Mouse (Mus musculus) common myeloid progenitor, adult 5-6 weeks (primary cell): ENCODE measurements around the gene Olfr1395. TPM values are rescaled to one million over a fixed set of nuclear protein-coding genes. Genes with fewer than 3 reads are reported as not detected.

Experiments
- ATAC-seq: replicated peaks from 2 replicates; pipeline ENCODE4 v1.8.0; 2016; ENCODE audit warnings: low read depth, mild to moderate bottlenecking, moderate TSS enrichment, inconsistent platforms; ENCODE audit not compliant: poor library complexity, severe bottlenecking
- total RNA-seq: library from RNA; stranded (forward); fragments of 200-1000, 187-1606 nt; gene quantifications from 2 replicates; pipeline ENCODE4 v1.2.3, GENCODE M21; 2017

Gene Olfr1395
- total RNA-seq, result not detected in 2 replicates

DNA sequence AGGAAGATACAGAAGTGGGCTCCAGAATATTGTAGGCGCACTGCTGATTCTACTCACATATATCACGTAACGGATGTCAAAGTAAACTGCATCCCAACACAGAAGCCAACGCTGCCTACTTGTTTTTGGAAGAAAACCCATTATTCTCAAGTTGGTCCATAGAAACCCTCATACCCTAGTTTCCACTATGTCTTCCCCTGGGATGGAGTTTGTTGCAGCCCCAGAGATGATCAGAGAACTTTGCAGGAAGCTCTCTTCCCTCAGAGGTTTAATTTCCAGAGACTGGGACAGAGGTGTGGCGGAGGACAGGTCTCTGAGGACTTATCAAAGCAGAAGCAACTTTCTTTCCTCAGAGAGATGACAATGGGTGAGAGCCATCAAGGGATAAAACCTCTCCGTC, at the start of gene Olfr1395:
TSS of gene Olfr1395 (plus strand) at position 301 of the 400 bp plus-strand sequence.
- no peak for ATAC-seq

- ATAC-seq, result peak; percentile 51
Measured at GRCm38 (mm10) chr11:49092786-49093185, 49.3 kb upstream of the Olfr1395 start.

DNA sequence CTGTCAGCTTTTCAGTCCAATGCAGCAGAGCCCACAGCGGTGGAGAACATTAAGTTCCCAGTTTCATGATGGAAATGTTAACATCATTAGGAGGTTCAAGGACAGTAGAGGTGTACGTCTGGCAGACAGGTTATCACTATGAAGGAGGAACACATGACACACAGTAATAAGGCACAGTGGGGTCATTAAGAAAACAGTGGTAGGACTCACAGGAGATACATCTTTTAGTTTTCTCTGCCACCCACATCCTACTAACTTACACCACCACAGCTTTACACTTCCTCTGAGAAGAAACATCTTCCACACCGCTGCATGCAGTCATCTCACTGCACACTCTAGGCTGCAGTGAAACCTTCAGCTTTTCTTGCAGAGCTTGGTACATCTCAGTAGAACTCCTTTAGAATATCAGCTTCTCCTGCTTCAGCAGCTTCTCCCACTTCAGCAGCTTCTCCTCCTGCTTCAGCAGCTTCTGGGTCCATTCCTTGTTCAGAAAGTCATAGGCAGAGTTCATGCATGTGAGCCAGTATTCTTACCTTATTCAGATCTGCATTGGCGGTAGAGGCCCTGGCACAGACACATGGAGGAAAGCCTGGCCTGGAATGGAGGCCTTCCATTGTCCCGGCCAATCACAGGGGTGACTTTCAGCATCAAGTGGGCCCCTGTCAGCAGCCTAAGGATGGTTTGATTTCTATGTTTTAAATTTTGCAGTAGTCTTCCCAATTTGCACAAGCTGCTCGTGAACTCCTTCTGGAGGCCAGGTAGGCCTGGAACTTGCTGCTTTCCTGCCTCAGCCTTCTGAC, 48.0 kb upstream of the Olfr1395 start:
- ATAC-seq, result no peak

GRCm38 (mm10) chr11:49095367-49095766, 46.7 kb upstream of the Olfr1395 start:
- no peak for ATAC-seq

DNA sequence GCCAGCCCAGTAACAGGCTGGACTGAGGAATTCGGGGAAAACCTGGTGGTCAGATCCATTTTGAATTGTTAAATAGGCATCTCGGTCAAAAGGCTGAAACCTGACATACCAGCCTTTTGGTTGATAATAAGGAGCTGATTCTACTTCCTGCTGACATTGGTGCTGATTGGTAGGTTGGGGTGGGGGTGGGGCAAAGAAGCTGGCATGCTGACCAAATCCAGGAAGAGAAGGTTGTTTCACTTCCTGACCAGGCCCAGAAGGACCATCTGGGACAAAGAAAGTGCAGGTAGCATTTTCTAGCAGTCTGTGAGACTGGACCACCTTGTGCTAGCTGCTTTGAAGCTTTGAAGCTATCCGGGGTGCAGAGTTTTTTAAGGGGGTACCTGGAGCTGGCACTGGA, 41.7 kb upstream of the Olfr1395 start:
- ATAC-seq, result peak; percentile 58

DNA sequence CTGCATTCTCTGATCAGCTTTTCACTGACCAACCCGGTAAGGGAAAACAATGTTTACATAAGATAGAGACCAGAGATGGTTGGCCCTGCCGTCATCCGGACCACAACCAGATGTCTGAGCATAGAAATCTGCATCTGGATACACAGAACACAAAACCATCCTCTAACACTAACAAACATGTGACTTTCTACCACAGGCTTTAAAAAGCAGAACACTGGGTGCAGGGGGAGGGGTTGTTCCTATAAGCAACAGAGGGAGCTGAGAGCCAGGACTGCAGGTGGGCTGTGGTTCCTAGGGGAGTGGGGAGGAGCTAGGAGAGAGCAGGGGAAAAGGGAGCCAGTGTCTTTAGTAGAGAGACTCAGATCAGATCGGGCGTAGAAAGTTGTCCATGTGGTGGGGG, 40.6 kb upstream of the Olfr1395 start:
- ATAC-seq, result peak; percentile 67

DNA sequence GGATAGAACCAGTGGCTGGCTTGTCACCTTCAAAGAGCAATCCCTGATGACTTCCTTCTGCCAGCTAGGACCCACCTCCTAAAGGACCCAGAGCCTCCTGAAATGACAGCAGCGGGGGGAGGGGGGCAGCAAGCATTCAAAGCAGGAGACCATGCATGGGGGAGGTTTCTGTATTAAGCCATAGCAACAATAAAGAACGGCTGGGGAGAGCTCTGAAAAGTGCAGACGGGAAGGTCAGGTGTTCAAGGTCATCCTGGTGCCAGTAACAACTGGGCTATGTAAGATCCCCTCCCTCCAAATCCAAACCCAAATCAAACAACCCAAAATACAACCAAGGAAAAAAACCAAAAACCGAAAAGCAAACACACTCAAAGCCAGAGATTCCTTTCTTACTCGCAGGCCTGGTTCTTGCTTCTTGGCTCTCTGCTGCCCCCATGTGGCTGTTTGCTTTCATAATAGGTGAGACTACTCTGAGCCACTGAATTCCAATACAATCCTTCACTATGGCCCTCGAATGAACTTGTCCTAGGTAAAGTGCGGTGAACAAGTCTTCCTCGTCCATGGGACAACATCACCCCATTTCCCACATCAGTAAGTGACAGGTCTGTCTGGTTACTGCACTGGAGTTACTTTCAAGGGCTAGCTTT, 38.9 kb upstream of the Olfr1395 start:
- ATAC-seq, result peak; percentile 69

DNA sequence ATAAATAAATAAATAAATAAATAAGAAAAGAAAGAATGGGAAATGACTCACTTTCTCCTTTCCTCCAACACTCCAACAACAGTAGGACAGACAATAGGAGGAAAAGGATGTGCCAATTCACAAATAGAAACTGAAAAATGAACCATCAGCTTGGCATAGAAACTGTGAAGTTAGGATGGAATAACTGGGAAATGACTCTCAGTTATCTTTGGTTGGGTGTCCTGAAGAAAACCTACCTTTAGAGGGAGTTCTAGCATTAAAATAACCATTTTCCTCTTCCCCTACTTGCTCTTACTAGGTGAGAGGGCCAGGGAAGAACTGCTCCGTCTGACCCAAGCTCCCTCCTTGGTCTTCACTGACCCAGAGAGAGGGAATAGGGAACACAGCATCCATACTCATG, 36.3 kb upstream of the Olfr1395 start:
- no peak for ATAC-seq

DNA sequence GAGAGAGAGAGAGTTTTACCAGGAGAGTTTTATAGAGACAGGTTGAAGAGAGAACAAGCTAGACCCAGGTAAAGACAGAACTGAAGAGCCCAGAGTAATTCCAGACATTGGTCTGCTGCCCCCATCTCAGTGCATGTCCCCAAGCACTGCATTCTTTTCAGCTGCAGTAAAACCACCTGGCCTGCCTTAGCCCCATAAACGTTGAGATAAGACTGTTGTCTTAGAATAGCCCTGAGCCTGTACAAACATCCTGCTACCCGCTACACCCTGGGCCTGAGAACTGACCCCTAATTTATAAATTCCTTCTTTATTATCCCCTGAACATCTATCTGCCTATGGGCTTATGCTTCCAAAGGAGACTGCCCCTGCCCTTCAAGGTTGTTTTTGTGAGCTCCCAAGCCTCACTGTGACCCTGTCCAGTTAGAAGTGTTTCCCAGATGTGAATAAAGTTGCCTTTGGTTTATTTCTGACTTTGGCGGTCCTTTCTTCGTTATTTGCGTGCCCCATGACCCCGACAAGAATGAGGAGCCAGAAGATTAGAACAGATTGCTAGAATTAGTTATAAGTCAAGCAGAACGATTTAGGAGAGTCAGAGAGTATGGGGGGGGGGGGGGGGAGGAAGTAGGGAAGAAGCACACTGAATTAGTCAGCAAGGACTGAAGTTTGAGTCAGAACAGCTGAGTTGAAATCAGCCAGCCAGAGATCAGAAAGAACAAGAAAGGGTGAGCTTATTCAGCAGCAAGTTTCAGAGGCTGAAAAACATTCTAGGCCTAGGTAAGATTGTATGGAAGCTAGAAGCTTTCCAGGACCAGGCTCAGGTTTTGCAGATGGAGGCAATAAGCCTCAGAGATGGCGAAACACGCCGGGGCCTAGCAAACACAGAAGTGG, 34.2 kb upstream of the Olfr1395 start:
- ATAC-seq, result no peak

DNA sequence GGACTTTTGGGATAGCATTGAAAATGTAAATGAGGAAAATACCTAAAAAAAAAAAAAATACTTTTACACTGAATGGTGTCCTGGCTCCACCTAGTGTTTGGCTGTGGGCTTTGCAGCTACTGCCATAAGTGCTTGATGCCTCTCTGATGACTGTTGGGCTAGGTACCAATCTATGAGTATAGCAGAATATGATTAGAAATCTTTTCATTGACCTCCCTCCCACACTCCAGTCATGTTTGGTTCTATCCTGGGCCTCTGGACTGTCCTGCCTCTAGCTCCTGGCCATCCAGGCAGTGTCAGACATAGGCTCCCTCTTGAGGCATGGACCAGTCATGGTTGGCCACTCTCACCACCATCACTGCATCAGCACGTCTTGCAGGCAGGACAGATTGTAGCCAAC, 33.2 kb upstream of the Olfr1395 start:
- ATAC-seq, result peak; percentile 72

DNA sequence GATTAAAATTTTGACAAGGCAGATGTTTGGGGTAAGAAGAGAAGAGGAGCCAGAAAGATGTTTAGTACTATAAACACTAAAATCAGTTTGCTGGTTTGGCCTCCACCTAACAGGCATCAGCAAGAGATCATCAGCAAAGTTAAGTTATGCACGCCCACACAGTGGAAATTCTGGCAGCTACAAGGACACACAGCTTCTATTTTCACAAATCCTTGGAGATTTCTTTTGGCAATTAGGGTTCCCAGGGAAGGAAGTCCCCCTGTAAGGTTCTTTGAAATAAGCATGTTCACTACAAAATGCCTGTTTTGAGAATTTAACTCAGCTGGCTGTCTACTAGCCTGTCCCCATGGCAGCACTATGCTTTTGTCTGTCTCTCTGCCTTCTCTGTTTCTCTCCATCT, 31.1 kb upstream of the Olfr1395 start:
- no peak for ATAC-seq

GRCm38 (mm10) chr11:49112624-49113219, 29.4 kb upstream of the Olfr1395 start:
- no peak for ATAC-seq

DNA sequence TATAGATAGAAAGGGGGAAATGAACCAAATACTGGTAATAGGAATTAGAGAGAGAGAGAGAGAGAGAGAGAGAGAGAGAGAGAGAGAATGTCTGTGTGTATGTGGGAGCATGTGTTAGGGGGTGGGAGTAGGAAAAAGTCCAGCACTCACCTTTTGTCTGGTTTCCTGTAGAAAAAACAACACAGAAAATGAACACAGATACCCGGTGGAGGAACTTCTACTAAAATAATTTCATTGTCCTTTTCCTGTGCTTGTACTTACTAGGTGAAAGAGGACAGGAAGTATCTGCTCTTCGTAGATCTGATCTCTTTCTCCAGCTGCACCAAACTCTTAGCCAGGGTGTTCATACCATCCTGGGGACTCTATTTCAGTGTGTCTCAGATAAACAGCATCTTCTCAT, 27.9 kb upstream of the Olfr1395 start:
- no peak for ATAC-seq

DNA sequence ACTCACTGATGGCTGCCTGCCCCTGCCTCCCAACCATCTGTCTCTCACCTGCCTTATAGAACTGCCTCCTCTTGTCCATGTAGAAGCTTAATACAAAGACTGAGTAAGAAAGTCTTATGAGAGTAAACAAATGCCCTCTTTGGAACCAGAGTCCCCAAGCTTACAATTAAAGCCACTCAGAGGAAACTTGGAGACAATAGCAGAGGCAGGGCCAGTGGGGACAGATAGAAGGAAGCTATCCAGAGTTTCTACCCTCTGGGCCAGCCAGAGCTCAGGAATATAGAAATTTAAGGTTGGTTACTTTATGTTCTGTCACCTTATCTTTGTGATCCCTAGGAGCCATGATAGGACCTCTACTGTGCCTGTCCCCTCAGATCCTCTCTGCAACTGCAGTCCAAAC, 27.3 kb upstream of the Olfr1395 start, which contains the start of gene Olfr1396:
TSS of gene Olfr1396 (minus strand) at position 101 of the 400 bp plus-strand sequence.
- no peak for ATAC-seq

- no peak for ATAC-seq
Measured at GRCm38 (mm10) chr11:49119635-49120034, 22.4 kb upstream of the Olfr1395 start.

DNA sequence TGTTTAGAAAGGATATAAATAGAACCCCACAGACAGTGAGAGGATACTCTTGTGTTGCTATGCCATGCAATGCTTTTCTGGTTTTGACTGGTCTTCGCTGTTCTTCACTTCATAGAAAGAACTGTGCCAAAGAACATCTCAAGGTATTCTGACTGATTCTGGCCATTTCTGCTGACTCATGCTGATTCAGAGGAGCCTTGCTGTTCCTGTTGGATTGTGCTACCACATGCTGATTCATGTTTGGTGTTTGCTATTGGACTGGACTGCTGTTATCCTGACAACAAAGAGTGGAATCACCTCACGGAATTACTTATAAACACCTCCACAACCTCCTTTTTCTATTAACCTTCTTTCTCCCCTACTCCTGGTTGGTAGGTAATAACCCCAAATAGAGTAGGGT, 17.9 kb upstream of the Olfr1395 start:
- no peak for ATAC-seq

DNA sequence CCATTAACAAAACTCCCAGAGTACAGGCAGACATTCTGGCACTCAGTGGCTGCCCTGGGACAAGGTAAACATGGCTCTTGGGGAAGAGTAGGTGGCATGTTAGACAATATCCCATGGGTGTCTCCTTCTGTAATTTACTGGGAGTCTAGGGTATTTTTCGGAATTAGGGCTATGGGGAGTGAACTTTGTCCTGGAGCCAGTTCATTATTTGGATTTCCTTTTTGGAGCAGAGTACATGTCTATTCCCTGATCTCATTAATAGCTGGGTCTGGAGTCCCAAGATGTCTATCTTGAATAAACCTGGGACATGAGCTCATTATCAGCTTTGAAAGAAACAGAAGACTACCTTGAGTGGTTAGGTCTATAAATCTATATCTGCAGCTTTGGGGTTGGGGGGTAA, 12.0 kb downstream of the Olfr1395 start, which contains the start of gene Olfr1394:
TSS of gene Olfr1394 (plus strand) at position 301 of the 400 bp plus-strand sequence.
- ATAC-seq, result no peak

GRCm38 (mm10) chr11:49156821-49157814, 15.0 kb downstream of the Olfr1395 start:
- 0 out of 2 replicates have a peak, but pooled peaks have one; percentile 32 for ATAC-seq
